Mouse (Mus musculus) liver, adult 2 months (tissue): ENCODE results near the gene Pip4k2b. TPM values are rescaled to one million over a fixed set of nuclear protein-coding genes. Genes with fewer than 3 reads are reported as not detected.

ENCODE experiments used
- DNase-seq: peaks from one replicate; pipeline ENCODE4 v3.0.0-alpha.2; 2011; ENCODE audit warnings: low read depth, low spot score; ENCODE audit errors: extremely low read depth
- H3K27ac ChIP-seq: fragments of 200-500 bp; replicated peaks from 2 replicates; pipeline ENCODE4 v1.5.1; 2012; ENCODE audit warnings: low read depth, mild to moderate bottlenecking, control low read depth, inconsistent platforms, low read length; ENCODE audit not compliant: insufficient read depth
- H3K27me3 ChIP-seq: fragments of 200-500 bp; 2 replicates; pipeline ENCODE4 v1.6.1; 2012; ENCODE audit warnings: mild to moderate bottlenecking, moderate library complexity, low read length, inconsistent platforms; ENCODE audit not compliant: control insufficient read depth, insufficient read depth
- H3K36me3 ChIP-seq: fragments of 200-500 bp; 2 replicates; pipeline ENCODE4 v1.6.1; 2012; ENCODE audit warnings: low read length, inconsistent platforms; ENCODE audit not compliant: control insufficient read depth, insufficient read depth
- H3K4me1 ChIP-seq: fragments of 200-500 bp; 2 replicates; pipeline ENCODE4 v1.6.1; 2011; ENCODE audit warnings: low read length; ENCODE audit not compliant: control insufficient read depth, insufficient read depth
- H3K4me3 ChIP-seq: fragments of 200-500 bp; 2 replicates; pipeline ENCODE4 v1.5.1; 2011; ENCODE audit warnings: low read depth, mild to moderate bottlenecking, control low read depth, low read length, moderate library complexity; ENCODE audit not compliant: insufficient read depth
- H3K79me2 ChIP-seq: fragments of 200-500 bp; 2 replicates; pipeline ENCODE4 v1.6.1; 2012; ENCODE audit warnings: inconsistent platforms, mild to moderate bottlenecking, low read length, moderate library complexity; ENCODE audit not compliant: control insufficient read depth, insufficient read depth
- H3K9ac ChIP-seq: fragments of 200-500 bp; 2 replicates; pipeline ENCODE4 v1.6.1; 2012; ENCODE audit warnings: low read depth, mild to moderate bottlenecking, control low read depth, inconsistent platforms, low read length
- CTCF ChIP-seq: fragments of 200-500 bp; IDR thresholded peaks from 2 replicates; pipeline ENCODE4 v1.5.1; 2011; ENCODE audit warnings: low read depth, low read length, control low read depth
- POLR2A ChIP-seq: fragments of 200-500 bp; IDR thresholded peaks from 2 replicates; pipeline ENCODE4 v1.6.1; 2011; ENCODE audit warnings: low read length, control low read depth; ENCODE audit not compliant: insufficient read depth; ENCODE audit errors: extremely low read depth
- WGBS: fragments of 180-500 bp; shearing (Covaris S2); methylation state at CpG from one replicate; pipeline ENCODE4 v1.1.7; 2018; 5-methylcytosine and 5-hydroxymethylcytosine counted together
- polyA plus RNA-seq: library from polyadenylated mRNA; depleted of rRNA; stranded (reverse); fragments of >200 nt; gene quantifications from 2 replicates; pipeline ENCODE4 v1.2.3, GENCODE M21; 2012
- total RNA-seq: library from RNA; depleted of rRNA; stranded (reverse); fragments of >200 nt; gene quantifications from 2 replicates; pipeline ENCODE4 v1.2.3, GENCODE M21; 2014

The Pip4k2b gene
- total and polyA plus RNA-seq, 2 experiments = 4.1 to 10.8 TPM

- Histone ChIP-seq H3K36me3 (peaks cover 37% of the 10 kb centered on the region), H3K4me3 (peak within 1 kb of the TSS; percentile 92), H3K4me1 (peaks cover 12% of the 10 kb centered on the region), H3K9ac (peak within 1 kb of the TSS; percentile 93), H3K27me3 (no peaks in the 10 kb centered on the region), H3K79me2 (peaks cover 10% of the 10 kb centered on the region), H3K27ac (peak within 1 kb of the TSS; percentile 62)
- peak; percentile 79 for TF ChIP-seq POLR2A
- no peak for TF ChIP-seq CTCF
- DNase-seq = peak; percentile 87
- WGBS = under 1% methylated on average over 67 of the region's 67 CpGs
Observed at GRCm38 (mm10) chr11:97781832-97782563, 37.5 kb upstream of the Pip4k2b start, which contains the start of gene Rpl23. TSS of gene Rpl23 (minus strand) at chr11:97782437.

GRCm38 (mm10) chr11:97781478-97781831 is 37.0 kb upstream of the Pip4k2b start:
- Histone ChIP-seq H3K27me3 (no peaks in the 10 kb centered on the region), H3K4me1 (peaks cover 12% of the 10 kb centered on the region), H3K27ac (peak overlapping the region; percentile 62), H3K79me2 (peaks cover 10% of the 10 kb centered on the region), H3K9ac (peak overlapping the region; percentile 93), H3K4me3 (peak overlapping the region; percentile 92), H3K36me3 (peaks cover 38% of the 10 kb centered on the region)
- DNase-seq = no peak
- TF ChIP-seq CTCF (no peak), POLR2A (no peak)
- under 1% methylated on average over 11 of the region's 11 CpGs for WGBS

GRCm38 (mm10) chr11:97779968-97780701 is 35.6 kb upstream of the Pip4k2b start:
- Histone ChIP-seq H3K4me1 (peaks cover 12% of the 10 kb centered on the region), H3K27me3 (no peaks in the 10 kb centered on the region), H3K79me2 (peaks cover 10% of the 10 kb centered on the region), H3K36me3 (peaks cover 38% of the 10 kb centered on the region), H3K4me3 (no peak overlapping the region), H3K9ac (peak overlapping the region; percentile 30), H3K27ac (no peak overlapping the region)
- TF ChIP-seq CTCF = no peak
- no peak for TF ChIP-seq POLR2A
- WGBS = 54% methylated on average over 2 of the region's 2 CpGs
- no peak for DNase-seq

GRCm38 (mm10) chr11:97778918-97779317 is 34.4 kb upstream of the Pip4k2b start:
- Histone ChIP-seq H3K27me3 (no peaks in the 10 kb centered on the region), H3K79me2 (peaks cover 10% of the 10 kb centered on the region), H3K9ac (no peak overlapping the region), H3K27ac (no peak overlapping the region), H3K4me1 (peaks cover 12% of the 10 kb centered on the region), H3K36me3 (peaks cover 38% of the 10 kb centered on the region), H3K4me3 (no peak overlapping the region)
- 74% methylated on average over 1 of the region's 1 CpGs for WGBS
- no peak for DNase-seq
- TF ChIP-seq CTCF (no peak), POLR2A (no peak)

- H3K4me3 ChIP-seq = no peak overlapping the region
- H3K27ac ChIP-seq = no peak overlapping the region
- H3K27me3 ChIP-seq = no peaks in the 10 kb centered on the region
- peaks cover 38% of the 10 kb centered on the region for H3K36me3 ChIP-seq
- peaks cover 12% of the 10 kb centered on the region for H3K4me1 ChIP-seq
- peaks cover 10% of the 10 kb centered on the region for H3K79me2 ChIP-seq
- no peak overlapping the region for H3K9ac ChIP-seq
- TF ChIP-seq POLR2A (no peak), CTCF (peak; percentile 11; the same call in 1 of the 2 replicates)
- no peak for DNase-seq
- 51% methylated on average over 2 of the region's 2 CpGs for WGBS
Observed at GRCm38 (mm10) chr11:97777129-97777529, 32.6 kb upstream of the Pip4k2b start.
